Mouse (Mus musculus): Measurements from ENCODE around the gene Gm20532.

GRCm38 (mm10) chr2:26543155-26543554 is 43.3 kb upstream of the Gm20532 start:
- no peak for TF ChIP-seq CTCF (IDR thresholded peaks at IDR 0.05; ENCODE audit: low read depth)
- no peak for TF ChIP-seq EP300 (IDR thresholded peaks at IDR 0.05; ENCODE audit: low read depth)
